Mouse (Mus musculus): ENCODE data around the gene Itpr1.

Gene Itpr1

DNA sequence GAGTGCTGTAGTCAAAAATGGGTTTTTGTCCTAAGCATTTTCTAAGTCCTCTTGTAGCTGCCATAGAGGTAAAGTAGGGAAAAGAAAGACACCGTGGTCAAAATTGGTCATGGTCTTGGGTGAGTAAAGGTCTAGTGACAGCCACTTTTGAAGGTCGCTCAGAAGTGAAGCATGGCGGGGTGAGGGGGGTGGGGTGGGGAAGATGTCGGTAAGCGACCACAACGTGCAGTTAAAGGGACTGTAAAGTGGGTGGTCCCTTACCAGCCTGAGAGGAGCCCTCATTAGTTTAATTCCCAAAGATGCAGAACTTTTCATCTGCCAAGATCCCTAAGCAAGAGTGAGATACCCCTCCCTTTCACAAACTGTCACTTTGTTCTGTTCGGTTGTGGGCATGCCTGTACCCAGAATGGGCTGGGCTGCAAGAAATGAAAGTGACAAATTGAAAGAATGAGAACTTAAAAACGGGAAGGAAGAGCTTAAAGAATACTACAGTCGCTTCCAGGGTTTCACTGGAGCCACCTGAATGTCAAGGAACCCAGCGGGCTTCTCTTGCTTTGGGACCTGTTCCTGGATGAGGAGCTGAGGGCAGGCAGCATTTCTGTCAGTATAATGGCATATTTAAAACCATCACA lies 1.5 kb downstream of the Itpr1 start:
- DNase-seq = no peak

GRCm38 (mm10) chr6:108216091-108216490 lies 3.2 kb downstream of the Itpr1 start:
- no peak for DNase-seq

DNA sequence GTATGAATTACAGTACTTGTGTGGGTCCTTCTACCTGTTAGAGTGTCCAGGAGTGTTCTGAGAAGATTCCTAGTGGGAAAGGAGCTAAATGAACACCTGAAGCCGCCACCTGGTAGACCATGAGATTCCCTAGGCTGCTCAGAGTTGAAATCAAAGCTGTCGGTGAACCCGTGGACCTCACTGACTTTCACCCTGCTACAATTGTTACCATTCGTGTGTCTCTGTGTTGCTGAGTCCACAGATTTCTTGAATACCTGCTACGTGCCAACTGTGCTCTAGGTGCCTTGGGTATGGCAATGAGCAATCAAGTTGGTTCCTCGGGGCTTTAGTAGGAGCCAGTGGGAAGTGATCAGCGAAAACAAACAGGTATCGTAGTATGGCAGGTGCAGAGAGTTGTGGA lies 3.9 kb downstream of the Itpr1 start:
- no peak for DNase-seq

- DNase-seq = no peak
Measured at GRCm38 (mm10) chr6:108217987-108218386, 5.1 kb downstream of the Itpr1 start.

GRCm38 (mm10) chr6:108222435-108222834 lies 9.5 kb downstream of the Itpr1 start:
- no peak for DNase-seq

DNA sequence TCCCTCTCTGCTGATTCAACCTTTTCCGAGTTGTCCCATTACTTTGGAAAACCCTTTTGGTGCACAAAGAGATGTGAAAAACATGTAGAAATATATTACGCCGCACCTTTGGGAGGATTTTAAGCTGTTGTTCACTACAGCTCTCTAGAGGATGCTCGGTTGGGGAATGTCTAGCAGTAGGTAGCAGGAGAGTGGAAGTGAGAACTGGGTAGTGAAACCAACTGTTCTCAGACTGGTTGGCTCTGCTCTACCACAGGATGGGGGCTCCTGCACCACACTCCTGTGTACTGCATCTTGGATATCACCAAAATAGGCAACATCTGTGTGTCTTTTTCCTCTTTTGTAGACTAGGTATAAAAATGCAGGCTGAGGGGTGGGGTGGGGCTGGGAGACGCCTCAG lies 10.0 kb downstream of the Itpr1 start:
- DNase-seq = no peak

DNA sequence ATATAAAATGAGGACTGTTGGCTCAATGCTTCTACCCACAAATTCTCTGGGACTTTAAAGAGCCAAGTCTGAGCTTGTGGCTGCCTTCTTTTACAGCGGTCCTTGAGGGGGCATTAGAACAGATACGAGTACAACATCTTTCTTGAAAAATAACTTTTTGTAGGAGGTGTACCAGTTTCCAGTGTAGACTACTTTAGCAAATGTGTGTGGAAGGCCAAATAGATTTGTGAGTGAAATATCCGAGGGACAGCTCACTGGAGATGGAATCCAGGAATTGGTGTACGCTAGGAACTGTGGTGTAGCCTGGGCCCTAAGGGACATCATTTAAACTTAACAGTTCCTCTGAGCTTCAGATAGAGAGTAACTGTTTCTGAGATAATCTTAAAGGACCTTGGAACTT lies 11.5 kb downstream of the Itpr1 start:
- DNase-seq = no peak

DNA sequence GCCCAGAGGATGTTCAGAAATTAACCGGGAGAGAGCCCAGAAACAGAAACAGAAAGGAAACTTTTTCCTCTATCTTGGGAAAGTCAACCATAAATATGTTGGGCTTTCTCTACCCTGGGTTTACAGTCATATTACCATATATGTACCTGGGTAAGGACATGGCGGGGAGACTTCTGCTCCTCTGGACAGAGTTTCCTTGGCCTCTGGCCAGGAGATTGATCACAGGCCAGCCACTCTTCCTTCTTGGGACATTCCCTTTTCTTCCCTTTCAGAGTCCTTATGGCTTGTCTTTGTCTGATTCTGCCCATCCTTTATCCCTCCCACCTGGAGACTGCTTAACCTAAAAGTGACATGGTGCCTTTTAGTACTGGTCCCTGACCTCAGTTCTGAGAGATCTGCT lies 12.1 kb downstream of the Itpr1 start:
- DNase-seq = no peak

- DNase-seq = no peak
Measured at GRCm38 (mm10) chr6:108226230-108226629, 13.3 kb downstream of the Itpr1 start.

DNA sequence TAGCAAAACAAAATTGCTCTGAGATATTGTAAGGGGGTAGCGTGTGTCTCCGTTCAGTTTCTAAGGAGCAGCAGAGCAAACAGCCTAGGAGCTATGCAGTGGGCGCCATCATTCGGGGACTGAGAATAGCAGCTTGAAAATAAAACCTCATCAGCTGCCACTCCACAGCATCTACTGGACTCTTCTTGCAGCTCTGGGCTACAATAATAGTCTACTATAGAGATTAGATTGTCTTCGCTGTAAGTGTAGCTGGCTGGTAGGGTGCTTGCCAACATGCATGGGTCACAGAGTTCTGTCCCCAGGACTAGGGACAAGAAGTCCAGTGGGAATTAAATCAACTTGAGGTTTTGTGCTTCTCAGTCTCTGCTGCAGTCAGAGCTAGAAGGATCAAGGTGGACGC lies 14.6 kb downstream of the Itpr1 start:
- no peak for DNase-seq

GRCm38 (mm10) chr6:108228048-108228447 lies 15.2 kb downstream of the Itpr1 start:
- no peak for DNase-seq

GRCm38 (mm10) chr6:108228601-108229000 lies 15.7 kb downstream of the Itpr1 start:
- no peak for DNase-seq

DNA sequence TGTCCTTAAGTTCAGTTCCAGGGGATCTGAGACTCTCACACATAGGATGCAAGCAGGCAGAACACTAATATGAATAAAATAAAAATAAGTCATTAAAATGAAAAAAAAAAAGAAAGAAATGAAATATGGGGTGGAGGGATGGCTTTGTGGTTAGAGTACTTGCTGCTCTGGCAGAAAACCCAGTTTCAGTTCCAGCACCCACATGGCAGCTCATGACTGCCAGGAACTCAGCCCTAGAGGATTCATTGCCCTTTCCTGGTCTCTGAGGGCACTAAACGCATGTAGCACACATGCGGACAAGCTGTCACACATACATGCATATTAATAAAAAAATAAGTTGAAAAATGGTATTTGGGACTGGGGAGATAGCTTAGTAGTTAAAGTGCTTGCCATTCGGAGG lies 17.7 kb downstream of the Itpr1 start:
- DNase-seq = no peak

DNA sequence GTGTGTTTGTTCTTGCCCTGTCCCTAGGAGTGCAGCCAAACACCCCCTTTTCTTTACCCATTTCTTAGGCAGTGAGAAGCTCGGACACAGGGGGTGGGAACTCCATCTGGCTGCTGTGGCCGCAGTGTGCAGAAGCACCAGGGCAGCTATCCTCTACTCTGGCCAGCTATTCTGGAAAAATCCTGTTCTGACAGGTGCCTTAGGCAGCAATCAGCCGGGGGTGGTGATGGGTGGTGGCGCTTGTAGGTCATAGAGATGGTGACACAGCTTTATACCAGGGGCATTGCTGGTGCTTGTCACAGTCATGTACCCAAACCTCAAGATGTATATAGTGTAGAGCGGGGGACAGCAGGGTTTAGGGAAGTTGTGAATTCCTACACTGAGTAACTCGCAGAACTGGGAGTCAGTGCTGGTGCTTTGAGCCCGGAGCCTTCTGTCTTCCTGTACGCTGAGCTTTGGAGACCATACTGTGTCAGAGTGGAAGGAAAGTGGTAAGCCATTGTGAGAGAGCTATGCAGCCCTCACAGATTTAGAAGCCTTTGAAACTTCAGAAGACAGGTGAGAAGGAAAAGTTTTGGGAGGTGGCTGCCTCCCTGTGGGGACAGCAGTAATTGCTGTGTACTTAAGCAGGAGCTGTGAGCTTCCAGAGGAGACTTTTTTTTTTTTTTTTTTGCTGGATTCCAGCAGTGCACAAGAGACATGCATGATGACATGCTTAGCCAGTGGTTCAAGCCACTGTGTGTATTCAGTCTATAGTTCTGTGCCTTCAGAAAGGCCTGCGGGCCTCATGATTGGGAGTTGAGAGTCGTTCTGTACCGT lies 19.2 kb downstream of the Itpr1 start:
- no peak for DNase-seq

DNA sequence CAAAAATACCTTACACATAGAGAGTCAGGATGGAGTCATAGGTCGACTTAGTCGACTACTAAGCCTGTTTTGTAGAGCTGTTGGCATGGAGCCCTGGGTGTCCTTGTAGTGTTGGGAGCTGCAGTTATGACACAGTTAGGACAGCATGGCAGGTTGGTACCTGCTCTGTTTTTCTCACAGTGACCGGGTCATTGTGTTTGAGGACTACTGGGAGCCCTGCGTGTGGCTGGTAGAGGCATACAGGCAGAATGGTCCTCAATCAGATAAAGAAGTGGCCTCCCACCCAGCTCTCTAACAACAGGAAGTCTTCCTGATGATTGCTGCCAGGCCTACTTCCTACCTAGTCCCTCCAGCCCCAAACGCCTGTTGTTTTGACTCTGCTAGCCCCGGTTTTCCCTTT lies 20.2 kb downstream of the Itpr1 start:
- DNase-seq = peak in 1 of 2 experiments; percentile 49

GRCm38 (mm10) chr6:108234536-108234935 lies 21.6 kb downstream of the Itpr1 start:
- peak; percentile 32 to 45 for DNase-seq

DNA sequence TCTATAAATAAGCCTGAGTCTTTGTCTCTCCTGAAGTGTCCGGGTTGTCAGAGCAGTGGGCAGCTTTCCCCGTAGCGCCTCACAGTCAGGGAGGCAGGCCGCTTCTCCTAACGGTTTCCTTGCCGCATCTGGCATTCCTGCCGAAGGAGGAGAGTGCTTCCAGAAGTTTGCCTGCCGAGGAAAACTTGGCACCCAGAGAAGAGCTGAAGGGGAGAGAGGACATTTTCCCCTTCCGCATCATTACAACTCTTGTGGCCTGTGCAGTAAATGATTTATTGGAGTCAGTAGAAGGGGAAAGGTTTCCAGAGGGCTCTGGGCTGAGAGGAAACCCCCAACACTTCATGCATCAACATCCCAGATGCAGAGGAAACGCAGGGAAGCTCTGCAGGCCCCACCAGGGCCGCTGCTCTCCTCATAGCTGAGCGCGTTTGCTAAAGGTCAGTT lies 22.8 kb downstream of the Itpr1 start:
- peak; percentile 63 to 73 for DNase-seq

DNA sequence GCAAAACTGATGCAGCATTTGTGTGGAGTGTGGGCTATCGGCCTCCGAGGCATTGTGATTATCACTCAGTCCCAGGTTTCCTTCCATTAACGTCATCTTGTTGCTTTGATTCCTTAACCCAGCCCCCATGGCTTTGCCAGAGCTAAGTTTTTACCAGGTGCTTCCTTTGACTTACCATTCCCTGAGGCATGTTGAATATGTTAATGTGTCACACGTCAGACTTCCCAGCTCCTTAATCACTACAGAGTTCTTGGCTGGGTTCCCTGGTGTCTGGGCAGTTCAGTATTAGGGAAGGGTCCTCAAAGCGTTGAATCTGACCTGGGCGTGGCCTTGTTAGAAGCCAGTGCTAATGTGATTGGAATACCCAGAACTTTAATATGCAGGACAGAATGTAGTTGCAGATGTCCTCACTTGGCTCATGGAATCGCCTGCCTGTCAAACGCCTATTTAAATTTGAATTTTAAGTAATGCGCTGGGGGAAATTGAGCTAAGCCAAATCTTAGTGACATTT lies 23.6 kb downstream of the Itpr1 start:
- peak in 1 of 2 experiments; percentile 57 for DNase-seq

DNA sequence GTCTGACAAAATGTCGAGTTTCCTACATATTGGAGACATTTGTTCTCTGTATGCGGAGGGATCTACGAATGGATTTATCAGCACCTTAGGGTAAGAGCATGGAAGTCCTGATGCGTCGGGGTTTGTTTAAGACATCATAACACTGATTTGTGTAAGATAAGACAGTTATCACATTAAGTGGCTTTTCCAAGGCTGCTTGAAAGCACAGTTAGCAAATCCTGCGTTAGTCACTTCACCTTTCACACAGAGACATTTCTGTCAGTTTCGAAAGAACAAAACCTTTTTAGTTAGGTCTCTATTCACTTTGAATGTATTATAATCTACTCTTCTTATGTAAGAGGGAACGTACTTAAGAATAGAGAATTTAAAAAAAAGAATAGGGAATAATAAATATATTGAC lies 24.1 kb downstream of the Itpr1 start:
- DNase-seq = no peak

GRCm38 (mm10) chr6:108237585-108237984 lies 24.7 kb downstream of the Itpr1 start:
- no peak for DNase-seq

DNA sequence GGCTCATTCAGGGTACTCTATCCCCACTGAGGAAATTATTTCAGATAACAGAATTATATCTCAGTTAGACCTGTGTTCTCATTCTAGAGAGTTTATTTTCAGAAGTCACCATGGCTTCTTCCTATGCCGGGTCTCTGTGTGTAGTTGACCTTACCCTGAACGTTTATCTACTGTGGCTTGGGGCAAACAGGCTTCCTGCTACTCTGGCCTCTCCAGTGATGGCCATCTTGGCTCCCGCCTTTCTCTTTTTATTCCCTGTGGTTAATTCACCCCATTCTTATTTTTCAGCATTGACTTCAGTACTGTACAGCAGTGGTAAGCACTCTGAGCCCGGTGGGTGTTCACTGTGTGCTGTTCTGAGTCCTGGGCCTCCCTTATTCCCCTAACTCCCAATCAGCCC lies 25.1 kb downstream of the Itpr1 start:
- DNase-seq = no peak

DNA sequence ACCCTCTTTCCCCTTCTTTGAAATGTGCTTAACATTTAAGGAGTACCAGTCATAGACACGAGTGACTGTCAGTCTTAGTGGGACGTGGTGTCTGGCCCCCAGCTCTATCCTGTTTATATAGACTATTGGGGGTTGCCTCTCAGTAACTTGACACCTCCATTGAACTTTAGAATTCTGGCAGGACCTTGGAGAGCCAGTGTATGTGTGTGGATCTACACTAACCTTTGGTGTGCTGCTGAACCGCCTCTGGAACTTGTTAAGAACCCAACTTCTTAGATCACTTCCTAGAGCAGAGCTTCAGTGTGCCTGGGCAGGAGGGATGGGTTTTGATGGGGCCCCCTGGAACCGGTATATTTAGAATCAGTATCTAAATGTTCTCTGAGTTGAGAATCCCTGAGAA lies 26.2 kb downstream of the Itpr1 start:
- no peak for DNase-seq

GRCm38 (mm10) chr6:108240004-108240403 lies 27.1 kb downstream of the Itpr1 start:
- no peak for DNase-seq

DNA sequence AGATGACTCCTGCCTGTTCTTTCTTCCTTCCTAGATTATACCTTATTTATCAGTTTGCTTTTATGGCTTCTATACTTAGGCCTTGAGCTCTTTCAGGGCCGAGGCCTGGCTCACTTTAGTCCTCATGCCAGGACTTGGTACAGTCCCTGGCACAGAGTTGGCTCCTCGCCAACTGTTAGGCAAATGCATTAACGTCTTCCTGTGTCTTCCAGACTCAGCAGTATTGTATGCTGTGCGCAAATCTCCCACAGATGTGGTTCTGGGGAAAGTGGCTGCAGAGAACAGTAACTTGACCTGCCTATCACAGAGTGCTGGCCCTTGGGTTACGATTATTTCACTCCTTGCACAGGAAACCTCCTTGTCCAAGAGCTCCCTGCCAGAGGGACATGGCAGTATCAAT lies 27.9 kb downstream of the Itpr1 start:
- DNase-seq = no peak

Data from kidney, postnatal 4 days (tissue).